Mouse (Mus musculus) liver, postnatal 0 days (tissue): ENCODE data around the gene Rasal1.

Source experiments
- CTCF ChIP-seq: sonication (generic); IDR thresholded peaks from 2 replicates; pipeline ENCODE4 v1.5.1; 2016; ENCODE audit warnings: antibody characterized with exemption, low read depth
- EP300 ChIP-seq: IDR thresholded peaks from 2 replicates; pipeline ENCODE4 v1.6.1; 2016; ENCODE audit warnings: antibody characterized with exemption, low read depth, mild to moderate bottlenecking

DNA sequence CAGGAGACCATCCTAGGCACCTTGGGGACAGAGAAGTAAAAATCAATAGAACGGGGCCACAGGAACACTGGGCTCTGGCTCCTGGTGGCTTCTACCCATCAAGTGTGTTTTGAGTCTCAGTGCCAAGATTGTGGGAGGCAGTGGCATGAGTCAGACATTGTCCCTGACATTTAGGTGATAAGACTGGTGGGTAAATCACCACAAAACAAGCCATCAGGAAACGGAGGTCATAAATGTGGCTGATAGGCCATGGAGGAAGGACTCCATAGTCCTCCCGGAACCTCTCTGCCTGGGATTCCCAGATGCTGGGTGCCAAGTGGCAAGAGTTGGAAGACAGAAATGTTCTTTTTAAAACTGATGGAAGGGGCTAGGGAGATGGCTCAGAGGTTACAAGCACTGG is 4.4 kb upstream of the Rasal1 start:
- TF ChIP-seq CTCF (no peak), EP300 (no peak)
